Mouse (Mus musculus) ZHBTc4 (cell line): ENCODE measurements around the gene Nr4a3.

ENCODE experiments used
- DNase-seq: peaks from one replicate; pipeline ENCODE4 v3.0.0-alpha.2; 2011; ENCODE audit warnings: low read depth, low spot score

Gene Nr4a3

DNA sequence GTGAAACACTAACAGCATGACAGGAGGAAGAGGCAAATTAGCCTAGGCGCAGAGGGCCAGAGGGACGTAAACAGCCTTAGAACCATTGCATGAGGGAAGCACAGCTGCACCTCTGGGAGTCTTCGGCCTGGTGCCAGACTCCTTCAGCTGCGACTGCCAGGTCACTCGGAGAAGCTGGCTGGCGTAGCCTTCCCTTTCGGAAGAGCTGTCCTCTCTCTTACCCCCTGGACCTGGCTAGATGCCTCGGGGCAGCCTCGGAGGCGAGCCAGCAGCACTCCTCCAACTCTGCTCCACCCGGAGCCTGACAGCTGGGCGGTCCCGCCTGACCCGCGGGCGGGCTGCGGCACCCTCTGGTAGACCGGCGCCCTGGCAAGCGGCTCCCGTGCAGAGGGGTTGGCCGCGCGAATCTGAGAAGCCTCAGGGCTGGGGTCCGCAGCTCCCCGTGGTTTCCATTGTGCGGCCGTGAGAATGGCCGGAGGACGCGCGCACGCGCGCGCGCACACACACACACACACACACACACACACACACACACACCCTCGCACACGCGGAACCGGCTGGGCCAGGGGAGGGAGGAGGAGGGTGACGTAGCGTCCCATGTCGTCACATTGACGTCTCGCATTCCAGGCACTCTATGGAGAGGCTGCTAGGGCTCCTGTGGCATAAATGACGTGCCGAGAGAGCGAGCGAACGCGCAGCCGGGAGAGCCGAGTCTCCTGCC, at the start of gene Nr4a3:
TSS of gene Nr4a3 (plus strand) at position 663 of the 721 bp plus-strand sequence.
- peak; percentile 91 for DNase-seq

DNA sequence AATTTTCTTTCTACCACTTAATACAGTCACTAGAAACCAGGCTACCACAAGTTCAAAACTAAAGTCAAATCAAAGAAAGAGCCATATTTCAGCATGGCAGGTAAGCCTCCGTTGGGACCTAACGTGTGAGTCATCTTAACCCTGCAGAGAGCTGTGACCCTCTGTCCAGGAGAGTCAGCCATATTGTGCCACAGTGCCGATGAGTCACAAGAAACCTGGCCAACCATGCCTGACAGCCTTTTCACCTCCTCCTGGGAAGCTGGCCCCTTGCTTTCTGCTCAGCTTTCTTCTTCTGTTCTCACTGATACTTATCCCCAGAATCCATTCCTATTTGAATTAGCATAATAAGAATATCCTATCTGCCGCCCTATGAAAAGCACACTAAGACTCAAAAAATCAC, 42.0 kb upstream of the Nr4a3 start:
- no peak for DNase-seq

DNA sequence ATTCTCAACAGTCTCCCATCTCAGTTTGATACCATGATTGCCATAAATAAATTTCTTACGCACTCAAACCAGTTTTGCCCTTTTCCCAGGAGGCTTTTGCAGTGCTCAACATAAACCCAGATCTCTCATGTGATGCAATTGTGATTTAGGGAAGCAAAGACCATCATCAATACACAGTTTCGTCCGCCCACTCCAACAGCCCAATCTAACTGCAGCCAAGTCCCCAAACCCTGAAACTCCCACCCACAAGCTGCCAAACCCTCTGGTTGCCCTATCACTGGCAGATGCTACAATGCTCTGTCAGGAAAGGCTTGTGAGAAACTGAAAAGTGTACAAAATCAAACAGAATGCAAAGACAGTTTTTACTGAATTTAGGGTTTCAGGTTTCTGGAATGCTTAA, 41.5 kb upstream of the Nr4a3 start:
- DNase-seq = no peak

DNA sequence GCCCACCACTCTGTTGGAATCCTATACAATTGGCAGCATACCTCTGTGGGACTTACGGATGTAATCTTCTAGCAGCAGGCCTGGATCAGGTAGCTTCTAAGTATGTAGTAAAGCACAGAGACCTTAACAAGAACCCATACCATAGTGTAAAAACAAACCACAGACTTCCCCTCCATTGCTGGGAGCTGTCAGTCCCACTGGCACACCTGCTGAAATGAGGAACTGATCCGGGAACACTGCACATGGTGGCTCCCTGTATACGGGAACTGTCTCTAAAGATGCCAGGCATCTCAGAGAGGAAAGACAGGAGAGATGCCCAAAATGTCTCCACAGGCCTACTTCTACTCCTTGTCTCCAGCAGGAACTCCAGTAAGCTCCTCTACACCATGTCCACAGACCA, 38.6 kb upstream of the Nr4a3 start:
- no peak for DNase-seq

DNA sequence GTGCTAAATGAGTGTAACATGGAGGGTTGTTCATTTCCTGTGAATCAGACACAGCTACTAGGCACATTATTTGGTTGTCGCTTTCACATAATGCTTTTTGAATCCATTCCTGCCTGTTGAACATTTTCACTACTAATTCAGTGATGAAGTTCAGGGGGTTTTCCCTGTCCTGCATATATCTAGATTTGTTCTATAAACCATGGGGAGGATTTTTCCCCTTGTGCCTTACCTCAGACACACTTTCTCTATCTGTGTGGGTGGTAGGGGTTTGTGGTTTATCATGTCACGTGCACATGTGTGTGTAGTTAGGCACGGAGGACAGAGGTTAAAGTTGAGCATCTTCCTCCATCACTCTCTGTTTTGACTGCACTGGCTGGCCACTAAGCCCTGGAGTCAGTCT, 32.7 kb upstream of the Nr4a3 start:
- DNase-seq = no peak

DNA sequence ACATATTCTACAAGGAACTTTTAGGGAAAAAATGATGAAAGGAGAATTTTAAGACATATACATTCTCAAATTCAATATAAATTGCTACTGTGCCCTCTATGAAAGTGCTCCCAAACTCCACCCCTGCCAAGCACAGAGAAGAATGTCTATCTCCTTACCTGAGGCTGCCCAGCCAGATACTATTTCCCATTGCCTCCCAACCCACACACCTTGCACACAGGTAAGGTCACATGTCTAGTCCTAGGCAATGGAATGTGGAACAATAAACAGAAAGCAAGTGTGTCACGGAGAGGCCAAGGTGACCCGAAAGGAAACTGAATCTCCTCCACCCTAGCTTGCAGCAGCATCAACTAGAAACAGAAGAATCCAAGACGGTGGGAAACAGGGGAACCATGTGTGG, 22.0 kb upstream of the Nr4a3 start:
- no peak for DNase-seq

DNA sequence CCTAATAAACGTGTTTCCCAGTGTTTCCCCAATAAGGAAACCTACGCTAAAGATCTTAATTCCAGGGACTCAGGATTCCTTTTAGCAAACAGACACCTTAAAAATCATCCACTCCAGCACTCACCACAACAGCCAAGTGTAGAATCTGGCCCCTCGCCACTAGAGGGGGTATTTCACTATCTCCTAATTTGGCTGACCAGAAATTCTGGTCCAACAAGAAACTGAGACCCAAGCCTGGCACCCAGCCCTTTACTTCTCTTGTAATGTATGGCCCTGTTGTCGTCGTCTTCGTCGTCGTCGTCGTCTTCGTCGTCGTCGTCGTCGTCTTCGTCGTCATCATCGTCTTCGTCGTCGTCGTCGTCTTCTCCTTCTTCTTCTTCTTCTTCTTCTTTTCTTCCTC, 15.3 kb upstream of the Nr4a3 start:
- peak; percentile 52 for DNase-seq

DNA sequence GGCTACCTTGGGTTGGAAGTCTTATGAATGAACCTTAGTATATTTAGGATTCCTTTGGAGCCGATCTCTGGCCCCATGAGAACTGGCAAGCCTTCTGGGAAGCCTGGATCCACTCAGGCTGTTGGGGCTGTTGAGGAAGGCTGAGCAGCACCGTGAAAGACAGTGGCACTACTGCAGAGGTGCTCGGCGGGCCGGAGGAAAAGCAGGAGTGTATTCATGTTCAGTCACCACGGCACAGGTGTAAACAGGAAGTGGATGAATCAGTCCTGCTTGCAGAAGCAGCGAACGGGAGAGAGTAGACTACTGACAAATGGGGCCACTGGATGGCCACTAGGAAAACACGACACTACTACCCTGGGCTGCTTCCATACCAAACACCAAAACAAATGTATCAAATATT, 10.7 kb upstream of the Nr4a3 start:
- DNase-seq = no peak

DNA sequence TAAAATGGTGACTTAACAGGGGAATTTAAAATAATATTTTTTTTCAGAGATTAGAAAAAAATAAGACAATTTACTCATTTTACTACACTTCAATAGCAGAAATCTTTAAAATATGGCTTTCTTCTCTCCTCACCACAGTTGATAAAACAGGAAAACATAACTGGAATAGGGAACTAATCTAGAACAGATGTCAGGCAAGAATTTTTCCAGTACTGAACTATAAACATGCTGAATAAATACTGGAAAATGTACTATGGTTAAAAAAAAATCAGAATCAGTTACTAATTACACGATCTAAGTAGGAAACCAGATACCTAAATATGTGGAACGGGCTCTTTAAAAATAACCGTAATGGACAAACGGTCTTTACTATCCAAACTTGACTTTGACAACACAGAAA, 7.3 kb upstream of the Nr4a3 start:
- DNase-seq = no peak

DNA sequence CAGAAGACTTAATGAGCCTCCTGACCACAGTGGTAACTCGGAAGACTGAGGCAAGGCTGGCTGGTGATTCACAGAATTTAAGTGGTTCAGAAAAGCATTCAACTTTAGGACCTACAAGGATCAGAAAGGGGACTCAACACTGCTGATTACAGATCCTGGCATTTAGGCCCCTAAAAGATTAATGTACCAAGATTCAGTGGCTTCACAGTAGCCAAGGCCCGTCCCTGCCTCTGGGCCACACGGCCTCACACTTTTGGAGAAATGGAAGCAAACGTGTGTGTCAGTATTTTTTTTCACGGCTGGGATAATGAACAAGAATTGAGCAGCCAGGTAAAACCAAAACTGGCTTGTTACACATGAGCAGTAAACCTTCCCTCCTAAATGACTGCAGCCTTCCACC, 6.1 kb upstream of the Nr4a3 start:
- DNase-seq = no peak

DNA sequence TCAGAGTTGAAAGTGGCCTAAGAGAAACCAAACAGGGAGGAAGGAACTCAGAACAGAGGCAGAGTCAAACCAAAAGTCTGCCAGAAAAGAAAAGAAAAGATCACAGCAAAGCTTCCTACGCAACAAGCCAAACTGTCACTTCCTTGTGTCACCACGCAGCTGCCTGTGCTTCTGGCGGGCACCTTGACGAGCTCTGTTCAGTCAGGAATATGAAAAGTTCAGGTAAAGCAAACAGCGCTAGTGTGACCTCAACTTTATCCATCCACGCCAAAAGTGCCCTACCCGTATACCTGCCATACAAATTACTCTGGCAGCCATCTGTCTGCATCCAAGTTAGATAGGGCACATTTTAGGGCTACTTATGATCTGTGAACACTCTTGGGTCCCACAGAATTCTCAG, 5.2 kb upstream of the Nr4a3 start:
- no peak for DNase-seq

DNA sequence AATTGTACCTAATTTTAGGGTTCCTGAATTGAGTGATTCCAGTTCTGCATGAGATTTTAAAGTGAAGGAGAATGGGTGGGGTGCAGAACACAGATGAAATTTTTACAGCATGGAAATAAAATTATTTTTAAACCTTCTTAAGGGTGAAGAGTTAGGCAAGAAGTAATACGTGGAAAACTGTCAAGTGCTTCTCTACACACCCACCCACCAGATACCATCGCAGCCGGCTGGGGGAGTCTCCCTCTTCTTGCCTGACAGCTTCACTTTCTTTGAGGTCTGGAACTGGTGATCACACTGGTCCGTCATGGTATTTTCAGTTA, 2.5 kb upstream of the Nr4a3 start:
- DNase-seq = no peak

DNA sequence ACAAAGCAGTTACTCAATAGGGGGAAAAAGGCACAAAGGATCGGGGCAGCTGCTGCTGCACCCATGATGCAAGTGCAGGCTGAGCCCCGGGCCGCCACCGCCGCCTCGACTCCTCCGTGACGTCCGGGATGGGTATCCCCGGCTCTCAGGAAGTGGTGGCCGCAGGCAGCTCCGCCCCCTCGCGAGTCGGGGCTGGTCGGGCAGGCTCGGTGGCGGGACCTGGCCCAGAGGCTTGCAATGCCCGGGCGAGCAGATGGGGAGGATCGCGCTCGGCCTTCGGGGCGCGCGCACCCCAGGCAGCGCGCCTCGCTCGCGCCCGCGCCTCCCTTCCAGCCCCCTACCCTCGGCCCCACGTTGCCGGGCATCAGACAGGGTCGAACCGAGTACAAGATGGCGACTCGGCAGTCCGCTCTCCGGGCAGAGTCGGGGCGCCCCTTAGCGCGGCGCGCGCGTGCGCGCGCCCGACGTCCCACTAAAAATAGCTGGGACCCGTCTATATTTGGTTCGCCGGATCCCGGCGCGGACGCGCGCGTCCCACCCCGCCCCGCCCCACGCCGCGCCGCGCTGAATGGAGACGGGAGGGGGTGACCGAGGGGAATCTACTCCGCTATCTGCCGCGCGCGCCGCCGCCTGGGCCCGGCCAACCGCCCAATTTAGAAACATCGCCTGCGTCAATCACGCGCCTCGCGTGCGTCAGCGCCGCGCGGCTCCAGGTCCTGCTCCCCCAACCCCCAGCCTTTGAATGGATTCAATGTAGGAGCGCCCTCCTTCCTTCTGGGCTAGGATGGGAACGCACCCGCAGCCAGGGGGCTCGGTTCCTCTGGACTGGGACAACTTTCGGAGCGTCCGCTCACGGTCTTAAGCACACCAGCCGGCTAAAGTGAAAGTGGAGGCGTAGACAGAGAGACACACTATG, 1.9 kb upstream of the Nr4a3 start:
- peak; percentile 97 for DNase-seq

DNA sequence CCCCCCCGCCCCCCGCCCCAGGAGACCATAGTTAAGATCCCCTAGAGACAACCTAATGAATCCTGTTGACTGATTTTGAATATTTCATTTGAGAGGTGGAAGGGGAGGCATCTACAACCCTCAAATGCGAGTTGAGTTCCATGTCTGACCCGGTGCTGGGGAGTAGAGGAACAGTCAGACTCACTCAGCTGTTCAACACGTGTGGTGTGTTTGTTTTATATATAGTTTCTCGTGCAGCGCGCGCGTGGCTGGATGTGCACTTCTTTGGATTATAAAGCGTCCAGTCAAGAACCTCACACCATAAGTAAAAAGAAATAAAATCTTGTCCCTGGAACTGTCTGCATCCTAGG, 837 bp upstream of the Nr4a3 start:
- no peak for DNase-seq

DNA sequence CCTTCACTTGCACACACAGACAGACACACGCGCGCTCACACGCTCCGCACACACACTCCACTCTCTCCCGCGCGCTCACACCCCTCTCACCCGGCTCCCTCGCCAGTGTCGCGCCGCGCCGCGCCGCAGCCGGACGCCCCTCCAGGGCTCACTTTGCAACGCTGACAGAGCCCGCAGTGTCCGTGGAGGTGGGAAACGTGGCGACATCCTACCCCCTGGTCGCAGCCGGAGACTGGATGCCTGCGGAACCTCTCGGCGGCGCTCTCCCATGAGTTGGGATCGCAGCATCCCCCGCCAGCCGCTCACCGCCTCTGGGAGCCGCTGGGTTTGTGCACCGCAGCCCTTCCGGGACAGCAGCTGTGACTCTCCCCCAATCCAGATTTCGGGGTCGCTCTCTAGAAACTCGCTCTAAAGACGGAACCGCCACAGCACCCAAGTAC, 348 bp downstream of the Nr4a3 start:
- DNase-seq = no peak

DNA sequence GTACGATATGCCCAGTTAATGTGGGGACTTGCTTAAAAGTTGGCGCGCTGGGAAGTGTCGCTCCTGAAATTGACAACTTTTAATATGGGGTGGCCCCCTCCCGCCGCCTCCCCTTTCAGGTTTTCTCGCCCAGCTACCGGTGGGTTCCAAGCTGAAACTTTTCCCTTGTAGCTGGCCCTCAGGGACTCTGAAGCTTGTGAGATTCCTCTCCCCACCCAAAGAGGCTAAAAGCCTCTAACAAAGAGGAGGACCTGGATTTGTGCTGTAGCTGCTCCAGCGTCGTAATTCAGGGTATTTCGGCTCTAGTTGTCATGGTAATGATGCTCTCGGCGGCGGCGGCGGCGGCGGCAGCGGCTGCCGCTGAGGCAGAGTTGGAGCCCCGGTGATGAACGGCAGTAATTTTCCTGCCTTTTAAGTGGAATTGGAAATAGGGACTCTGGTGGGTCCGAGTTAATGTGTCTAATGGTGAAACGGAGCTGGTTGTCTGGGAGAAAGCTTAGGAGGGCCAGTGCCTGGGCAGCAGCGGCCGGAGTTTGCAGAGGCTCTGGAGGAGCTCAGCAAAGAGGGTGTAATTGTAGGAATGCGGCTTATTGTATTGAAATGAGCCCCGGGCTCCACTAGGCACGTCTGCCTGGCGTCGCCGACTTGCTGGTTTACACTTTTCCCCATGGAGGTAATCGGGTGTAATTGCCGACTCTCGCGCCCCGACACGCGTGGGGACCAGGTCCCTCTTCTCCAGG, 938 bp downstream of the Nr4a3 start:
- DNase-seq = peak; percentile 74

DNA sequence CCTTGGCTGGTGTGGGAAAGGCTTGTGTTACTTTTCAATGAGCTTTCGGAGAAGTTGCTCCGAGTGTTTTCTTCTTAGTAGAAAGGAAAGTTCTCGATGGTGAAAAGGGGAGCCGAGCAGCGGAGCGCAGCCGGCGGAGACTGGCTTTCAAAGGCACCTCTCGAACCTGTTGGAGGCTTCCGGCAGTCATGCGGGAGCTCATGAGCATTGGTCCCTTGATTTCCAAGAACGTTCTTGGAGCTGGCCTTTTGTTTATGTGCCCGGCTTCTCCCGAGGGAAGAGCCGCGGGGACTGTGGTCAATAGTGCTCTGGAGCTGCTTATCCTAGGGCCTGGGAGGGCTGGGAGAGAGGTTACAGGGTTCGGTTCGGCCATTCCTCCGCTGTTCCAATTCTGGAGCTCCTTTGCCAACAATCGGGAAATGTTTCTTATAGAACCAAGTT, 1.5 kb downstream of the Nr4a3 start:
- peak; percentile 54 for DNase-seq

DNA sequence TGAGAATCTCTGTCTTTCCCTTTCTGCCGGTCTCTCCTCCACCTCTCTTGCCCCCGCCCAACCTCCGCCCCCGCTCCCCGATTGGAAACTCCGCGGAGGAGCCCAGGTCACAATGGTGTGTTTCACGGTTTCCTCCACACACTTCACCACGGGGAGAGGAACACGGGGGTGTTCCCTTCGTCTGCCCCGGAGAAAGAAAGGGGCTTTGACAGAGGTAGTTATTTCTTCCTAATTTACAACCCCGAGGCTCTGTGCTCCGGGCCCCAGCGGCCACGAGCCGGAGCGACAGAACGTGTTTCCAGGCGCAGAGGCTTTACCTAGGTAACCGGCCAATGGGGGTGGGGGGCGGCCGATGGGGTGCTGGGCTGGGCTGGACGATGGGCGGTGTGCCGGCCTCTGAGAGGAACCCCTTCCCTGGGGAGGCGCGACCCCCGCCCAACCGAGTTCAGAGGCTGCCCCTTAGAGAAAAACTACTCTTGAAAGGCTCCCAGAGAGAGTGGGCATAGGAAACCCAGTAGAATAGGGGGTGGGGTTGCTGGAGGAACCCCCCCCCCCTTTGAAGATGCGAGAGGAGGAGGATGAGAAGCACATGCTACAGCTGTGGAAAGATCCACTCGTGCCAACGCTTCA, 2.3 kb downstream of the Nr4a3 start:
- DNase-seq = peak; percentile 40

DNA sequence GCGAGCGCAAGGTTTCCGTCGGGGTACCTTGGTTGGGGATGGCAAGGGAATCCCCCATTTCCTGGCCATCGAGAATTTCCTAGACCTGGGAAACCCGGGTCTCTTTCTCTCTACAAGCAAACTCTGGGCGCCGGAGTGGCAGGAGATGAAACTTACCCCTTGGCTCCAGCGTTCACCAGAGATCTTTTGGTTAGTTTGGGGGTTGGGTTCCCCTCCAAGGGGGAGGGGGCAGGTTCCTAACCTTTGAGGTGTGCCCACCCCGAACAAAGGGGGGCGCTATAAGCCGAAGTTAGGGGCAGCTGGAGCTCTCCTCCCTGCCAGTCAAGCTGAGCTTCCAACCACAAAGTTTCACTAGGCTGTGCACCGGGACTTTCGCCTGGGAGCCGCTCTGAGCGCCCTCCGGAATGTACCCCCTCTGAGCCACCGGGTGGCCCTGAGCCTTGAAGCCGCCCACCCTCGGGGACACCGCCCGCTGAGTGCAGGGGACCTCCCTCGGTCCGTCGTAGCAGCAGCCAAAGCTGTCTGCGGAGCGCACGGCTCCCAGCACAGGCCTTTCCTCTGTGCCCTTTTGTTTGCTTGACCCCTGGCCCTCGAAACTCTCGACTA, 2.9 kb downstream of the Nr4a3 start:
- peak; percentile 44 for DNase-seq

DNA sequence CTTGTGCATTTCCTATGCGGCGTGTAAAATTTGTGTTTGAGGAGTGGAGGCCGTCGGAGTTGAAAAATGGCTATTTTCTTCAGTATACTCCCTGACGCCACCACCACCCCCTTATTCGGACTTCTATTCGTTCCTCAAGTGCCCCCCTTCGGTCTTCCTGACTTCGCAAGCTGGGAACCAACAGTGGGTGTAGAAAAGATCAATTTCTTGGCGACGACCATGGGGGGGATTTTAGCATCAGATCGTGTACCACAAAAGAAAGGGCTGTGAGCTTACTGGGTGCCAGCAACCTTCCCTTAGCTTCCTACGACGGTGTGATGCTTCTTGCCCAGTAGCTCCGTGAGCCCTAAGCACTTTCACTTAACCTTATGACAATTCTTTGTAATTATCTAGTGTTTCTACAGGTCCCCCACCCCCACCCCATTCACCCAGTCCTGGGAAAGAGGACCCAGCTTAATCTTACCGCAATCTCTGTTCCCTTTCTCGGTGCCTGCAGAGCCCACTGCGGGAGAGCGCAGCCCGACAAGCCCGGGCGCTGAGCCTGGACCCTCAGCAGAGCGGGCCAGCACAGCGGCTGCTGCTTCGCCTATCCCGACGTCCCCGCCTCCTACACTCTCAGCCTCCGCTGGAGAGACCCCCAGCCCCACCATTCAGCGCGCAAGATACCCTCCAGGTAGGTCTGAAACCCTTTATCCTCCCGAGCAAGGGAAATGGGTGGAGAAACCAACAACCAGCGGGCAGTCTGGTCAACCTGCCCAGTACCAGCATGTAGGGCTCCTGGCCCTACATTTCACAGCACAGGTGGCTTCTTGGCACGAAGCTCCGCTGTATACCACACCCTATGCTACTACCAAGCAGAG, 3.7 kb downstream of the Nr4a3 start:
- DNase-seq = peak; percentile 26

DNA sequence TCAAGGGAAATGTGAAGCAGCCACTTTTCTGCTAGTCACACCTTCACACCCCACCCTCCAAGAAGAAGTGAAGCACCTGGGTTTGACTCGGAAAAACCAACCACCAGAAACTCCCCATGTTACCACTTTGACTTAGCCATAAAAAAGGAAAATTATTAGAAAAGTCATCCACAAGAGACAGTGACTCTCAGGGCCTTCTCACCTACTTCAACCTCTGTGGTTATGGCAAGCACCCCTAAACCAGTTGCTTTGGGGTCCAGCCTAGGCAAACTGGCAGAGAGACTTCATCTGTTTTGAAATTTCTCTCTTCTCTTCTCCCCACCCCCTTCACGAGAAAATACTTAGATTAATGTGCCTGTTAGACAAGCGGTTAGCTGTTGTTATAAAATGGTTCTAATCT, 5.1 kb downstream of the Nr4a3 start:
- no peak for DNase-seq
